Mouse (Mus musculus) E14TG2a.4 (cell line): ENCODE data around the gene Unc5b.

ENCODE experiments used
- CTCF ChIP-seq: conservative IDR thresholded peaks from 2 replicates; pipeline ENCODE4 v1.5.1; 2014; ENCODE audit warnings: low read length
- NANOG ChIP-seq: IDR thresholded peaks from 2 replicates; pipeline ENCODE4 v1.6.1; 2014; ENCODE audit warnings: borderline replicate concordance, low read length, mixed read lengths
- POU5F1 ChIP-seq: IDR thresholded peaks from 2 replicates; pipeline ENCODE4 v1.6.1; 2014; ENCODE audit warnings: low read length, borderline replicate concordance

GRCm38 (mm10) chr10:60743681-60744080 lies 87.7 kb downstream of the Unc5b start:
- no peak for TF ChIP-seq POU5F1
- no peak for TF ChIP-seq CTCF
- no peak for TF ChIP-seq NANOG
